Mouse (Mus musculus) hindbrain, embryonic 14.5 days (tissue): ENCODE measurements around the gene Gdnf. TPM values are rescaled to one million over a fixed set of nuclear protein-coding genes. Genes with fewer than 3 reads are reported as not detected.
A peak's percentile ranks its signal among the peaks of the same experiment; 100 is the strongest.

ENCODE experiments used
- ATAC-seq: fragments of 200-750 bp; cut with Nextera tagmentation; 2 replicates; pipeline ENCODE4 v1.8.0; 2017; ENCODE audit warnings: moderate number of reproducible peaks, mild to moderate bottlenecking, moderate TSS enrichment, moderate library complexity; ENCODE audit not compliant: low FRiP score
- DNase-seq: peaks from one replicate; pipeline ENCODE4 v3.0.0-alpha.2; 2015; ENCODE audit warnings: low spot score
- H3K27ac ChIP-seq: fragments of 300-500 bp; sonication (generic); 2 replicates; pipeline ENCODE4 v1.5.1; 2014; ENCODE audit warnings: mild to moderate bottlenecking, moderate library complexity
- H3K27me3 ChIP-seq: fragments of 300-500 bp; sonication (generic); 2 replicates; pipeline ENCODE4 v1.6.1; 2014; ENCODE audit warnings: mild to moderate bottlenecking, low read length, mixed read lengths; ENCODE audit not compliant: control insufficient read depth, insufficient read depth
- H3K36me3 ChIP-seq: fragments of 300-500 bp; sonication (generic); replicated peaks from 2 replicates; pipeline ENCODE4 v1.6.1; 2014; ENCODE audit not compliant: control insufficient read depth, insufficient read depth
- H3K4me1 ChIP-seq: fragments of 300-500 bp; sonication (generic); replicated peaks from 2 replicates; pipeline ENCODE4 v1.6.1; 2014; ENCODE audit warnings: antibody characterized with exemption, low read length, mixed read lengths; ENCODE audit not compliant: control insufficient read depth, insufficient read depth
- H3K4me2 ChIP-seq: fragments of 300-500 bp; sonication (generic); replicated peaks from 2 replicates; pipeline ENCODE4 v1.6.1; 2014; ENCODE audit warnings: mild to moderate bottlenecking, moderate library complexity
- H3K4me3 ChIP-seq: fragments of 300-500 bp; sonication (generic); replicated peaks from 2 replicates; pipeline ENCODE4 v1.5.1; 2014; ENCODE audit warnings: mild to moderate bottlenecking, low read length
- H3K9ac ChIP-seq: fragments of 300-500 bp; sonication (generic); 2 replicates; pipeline ENCODE4 v1.6.1; 2014
- H3K9me3 ChIP-seq: fragments of 300-500 bp; sonication (generic); 2 replicates; pipeline ENCODE4 v1.6.1; 2016; ENCODE audit warnings: low read length; ENCODE audit not compliant: control insufficient read depth
- WGBS: fragments of 180-500 bp; shearing (Covaris S2); extraction: QIAGEN DNeasy Blood & Tissue Kit; methylation state at CpG from one replicate; pipeline ENCODE4 v1.1.7; 2014; 5-methylcytosine and 5-hydroxymethylcytosine counted together
- polyA plus RNA-seq: library from polyadenylated mRNA; unstranded; fragments of >200 nt; fragmentation: Nextera tagmentation; extraction: Ambion mirVana; gene quantifications from 2 replicates; pipeline ENCODE4 v1.2.1, GENCODE M21; 2014

Gdnf gene
- polyA plus RNA-seq, 1 experiment from 2014 or later = 0.19 TPM

DNA sequence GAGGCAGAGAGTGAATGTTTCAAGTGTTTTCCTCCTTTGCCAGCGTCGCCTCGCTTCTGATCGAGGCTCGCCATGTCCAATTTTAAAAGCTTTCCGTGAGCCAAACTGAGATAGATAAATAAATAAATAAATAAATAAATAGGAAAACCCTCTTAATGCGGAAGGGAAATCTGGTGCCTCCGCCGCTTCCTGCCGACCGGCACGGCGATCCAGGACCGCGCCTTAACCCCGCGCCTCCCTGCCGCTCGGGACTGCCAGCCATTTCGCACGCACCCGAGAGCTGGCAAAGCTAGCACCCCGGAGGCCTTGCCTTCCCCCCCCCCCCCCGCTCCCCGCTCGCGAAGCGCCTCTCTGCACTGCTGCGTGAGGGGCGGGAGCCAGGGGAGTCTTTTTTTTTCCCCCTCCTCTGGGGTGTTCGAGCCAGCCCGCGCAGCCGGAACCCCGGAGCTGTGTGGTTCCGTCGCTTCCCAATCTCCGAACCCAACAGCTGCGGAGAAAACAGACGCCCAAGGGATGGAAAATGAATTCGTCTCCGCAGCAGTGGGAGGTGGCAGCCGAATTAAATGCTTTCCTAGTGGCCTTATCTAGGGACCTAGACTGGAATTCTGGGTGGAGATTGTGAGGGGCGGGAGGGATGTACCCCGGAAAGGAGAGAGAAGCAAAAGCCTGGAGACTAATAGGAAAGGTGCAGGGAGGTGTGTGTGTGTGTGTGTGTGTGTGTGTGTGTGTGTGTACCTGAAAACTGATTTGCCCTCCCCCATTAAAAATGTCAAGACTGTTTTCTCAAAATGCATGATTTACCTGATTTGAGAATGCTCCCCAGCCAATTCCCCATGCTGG is 3.1 kb downstream of the Gdnf start:
- peak overlapping the region; percentile 50 for H3K9ac ChIP-seq
- H3K4me2 ChIP-seq = peak overlapping the region; percentile 96
- DNase-seq (no peak), ATAC-seq (peak; percentile 24)
- H3K4me1 ChIP-seq = peaks cover 32% of the 10 kb centered on the region
- peak overlapping the region; percentile 50 for H3K4me3 ChIP-seq
- no peaks in the 10 kb centered on the region for H3K36me3 ChIP-seq
- H3K9me3 ChIP-seq = no peaks in the 10 kb centered on the region
- no peak overlapping the region for H3K27ac ChIP-seq
- peaks cover 98% of the 10 kb centered on the region for H3K27me3 ChIP-seq
- WGBS = under 1% methylated on average over 40 of the region's 45 CpGs

DNA sequence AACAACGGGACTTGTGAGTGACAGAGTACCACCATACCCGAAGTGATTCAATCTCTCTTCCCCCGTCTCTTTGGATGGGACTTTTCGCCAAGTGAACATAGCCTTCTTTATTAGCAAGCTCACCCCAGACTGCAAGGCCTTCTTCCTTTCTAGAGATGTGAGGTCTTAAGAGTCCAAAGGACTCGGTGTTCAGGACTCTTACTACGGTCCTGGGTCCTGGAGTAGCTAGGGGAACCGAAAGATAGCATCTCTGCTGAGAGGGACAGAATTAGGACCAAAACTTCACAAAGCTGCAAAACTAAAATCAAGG is 3.7 kb downstream of the Gdnf start:
- Histone ChIP-seq H3K4me1 (peaks cover 32% of the 10 kb centered on the region), H3K36me3 (no peaks in the 10 kb centered on the region), H3K9me3 (no peaks in the 10 kb centered on the region), H3K27ac (no peak overlapping the region), H3K4me2 (peak overlapping the region; percentile 96; the same call in 1 of the 2 replicates), H3K9ac (no peak overlapping the region), H3K4me3 (no peak overlapping the region), H3K27me3 (peaks cover 97% of the 10 kb centered on the region)
- no peak for DNase-seq
- no peak for ATAC-seq
- 6% methylated on average over 7 of the region's 7 CpGs for WGBS

DNA sequence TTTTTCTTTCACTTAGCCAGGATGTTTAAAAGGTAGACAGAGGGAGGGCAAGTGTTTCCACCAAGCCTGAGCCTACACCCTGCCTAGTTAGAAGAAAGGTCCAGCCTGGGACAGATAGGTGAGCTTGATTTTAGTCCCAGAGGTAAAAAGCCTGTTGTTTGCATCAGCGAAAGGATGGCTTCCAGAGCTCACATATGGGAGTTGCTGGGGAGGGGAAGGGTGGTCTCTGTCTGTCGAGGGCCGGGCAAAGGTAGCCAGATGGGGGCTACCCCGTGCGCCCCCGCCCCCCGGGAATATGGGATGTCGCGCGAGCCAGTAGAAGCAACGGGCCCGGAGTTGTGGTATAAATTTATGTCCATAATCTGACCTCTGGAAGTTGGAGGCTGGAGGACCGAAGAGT is 4.3 kb downstream of the Gdnf start:
- Histone ChIP-seq H3K4me2 (peak overlapping the region; percentile 57), H3K4me3 (peak overlapping the region; percentile 30; the same call in 1 of the 2 replicates), H3K27me3 (peaks cover 97% of the 10 kb centered on the region), H3K9me3 (no peaks in the 10 kb centered on the region), H3K4me1 (peaks cover 30% of the 10 kb centered on the region), H3K36me3 (no peaks in the 10 kb centered on the region), H3K9ac (no peak overlapping the region), H3K27ac (no peak overlapping the region)
- DNase-seq (no peak), ATAC-seq (no peak)
- WGBS = 3% methylated on average over 13 of the region's 13 CpGs

DNA sequence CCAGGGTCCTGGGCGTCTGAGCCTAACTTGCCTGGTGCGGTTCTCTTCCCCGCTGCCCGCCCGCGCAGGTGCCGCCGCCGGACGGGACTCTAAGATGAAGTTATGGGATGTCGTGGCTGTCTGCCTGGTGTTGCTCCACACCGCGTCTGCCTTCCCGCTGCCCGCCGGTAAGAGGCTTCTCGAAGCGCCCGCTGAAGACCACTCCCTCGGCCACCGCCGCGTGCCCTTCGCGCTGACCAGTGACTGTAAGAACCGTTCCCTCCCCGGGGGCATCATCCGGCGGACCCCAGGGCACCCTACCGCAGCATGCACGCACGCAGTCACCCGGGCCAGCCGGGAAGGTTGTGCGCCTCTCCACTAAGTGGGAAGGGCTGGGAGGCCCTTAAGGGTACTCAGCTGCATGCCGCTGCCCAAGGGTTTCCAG is 4.9 kb downstream of the Gdnf start:
- H3K9ac ChIP-seq = no peak overlapping the region
- DNase-seq (no peak), ATAC-seq (no peak)

DNA sequence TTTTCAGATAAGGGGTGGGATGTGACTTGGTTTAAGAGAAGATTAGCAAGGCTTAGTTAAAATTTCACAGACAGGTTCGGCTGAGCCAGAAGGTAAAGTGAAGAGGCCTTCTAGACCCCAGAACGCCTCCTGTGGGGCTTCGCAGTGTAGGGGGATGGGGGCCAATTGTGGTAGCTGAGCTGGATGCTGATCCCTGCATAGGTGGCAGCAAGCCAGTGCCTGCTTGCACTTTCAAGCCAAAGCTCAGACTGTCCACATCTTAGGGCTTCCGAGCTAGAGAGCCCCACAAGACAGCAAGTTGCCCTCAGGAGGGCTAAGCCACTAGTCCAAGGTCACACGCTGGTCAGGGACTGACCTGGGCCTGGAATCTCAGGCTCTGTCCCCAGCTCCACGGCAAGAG is 13.2 kb downstream of the Gdnf start:
- Histone ChIP-seq H3K9ac (no peak overlapping the region), H3K4me3 (no peak overlapping the region), H3K27me3 (peaks cover 10% of the 10 kb centered on the region), H3K4me2 (no peak overlapping the region), H3K4me1 (no peaks in the 10 kb centered on the region), H3K36me3 (no peaks in the 10 kb centered on the region), H3K27ac (no peak overlapping the region), H3K9me3 (no peaks in the 10 kb centered on the region)
- 74% methylated on average over 6 of the region's 6 CpGs for WGBS
- ATAC-seq (no peak), DNase-seq (no peak)

More for the DNA sequence above, 4.9 kb downstream of the Gdnf start:
- WGBS = under 1% methylated on average over 35 of the region's 36 CpGs
- Histone ChIP-seq H3K27me3 (peaks cover 91% of the 10 kb centered on the region), H3K4me3 (peak overlapping the region; percentile 30), H3K36me3 (no peaks in the 10 kb centered on the region), H3K9me3 (no peaks in the 10 kb centered on the region), H3K27ac (no peak overlapping the region), H3K4me1 (peaks cover 23% of the 10 kb centered on the region), H3K4me2 (peak overlapping the region; percentile 57)

DNA sequence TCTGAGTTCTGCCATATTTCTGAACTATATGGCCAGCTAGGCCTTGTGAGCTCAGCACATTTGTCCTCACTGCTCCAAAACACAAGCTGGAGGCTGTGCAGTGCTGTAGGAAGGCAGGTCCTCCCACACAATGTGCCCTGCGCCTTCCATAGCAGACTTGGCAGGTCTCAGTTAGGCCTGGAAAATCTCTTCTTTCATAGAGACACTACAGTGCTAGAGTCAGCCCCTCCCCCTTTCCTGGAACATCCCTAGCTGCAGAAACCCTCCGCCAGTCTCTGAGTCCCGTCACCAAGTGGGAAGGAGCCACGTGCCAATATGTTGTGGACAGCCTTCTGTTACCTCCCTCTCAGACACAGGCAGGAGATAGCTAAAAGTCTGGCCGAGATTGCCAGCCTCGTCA is 14.9 kb downstream of the Gdnf start:
- Histone ChIP-seq H3K4me2 (no peak overlapping the region), H3K4me1 (no peaks in the 10 kb centered on the region), H3K36me3 (no peaks in the 10 kb centered on the region), H3K9me3 (no peaks in the 10 kb centered on the region), H3K27ac (no peak overlapping the region), H3K4me3 (no peak overlapping the region), H3K27me3 (no peaks in the 10 kb centered on the region), H3K9ac (no peak overlapping the region)
- no peak for DNase-seq
- WGBS = 54% methylated on average over 6 of the region's 6 CpGs
- no peak; the same call in 1 of the 2 replicates for ATAC-seq

DNA sequence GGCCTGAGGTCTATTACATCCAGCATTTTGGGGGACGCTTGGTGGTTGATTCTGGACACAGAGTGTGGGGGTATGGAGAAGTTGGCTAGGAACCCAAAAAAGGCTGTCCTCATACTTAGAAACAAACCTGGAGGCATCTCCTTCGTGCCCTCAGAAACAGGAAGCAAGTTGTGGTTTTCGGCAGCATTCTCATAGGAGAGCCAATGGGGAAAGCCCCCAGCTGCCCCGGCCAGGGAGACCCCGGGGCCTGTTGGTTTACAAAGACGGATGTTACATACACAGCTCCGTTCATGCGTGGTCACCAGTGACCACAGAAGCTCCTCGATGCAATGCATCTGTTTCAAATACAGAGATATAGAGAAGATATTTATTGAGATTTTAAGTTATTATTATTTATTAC is 24.8 kb downstream of the Gdnf start:
- no peaks in the 10 kb centered on the region for H3K9me3 ChIP-seq
- no peak for DNase-seq
- 91% methylated on average over 9 of the region's 9 CpGs for WGBS
- no peaks in the 10 kb centered on the region for H3K27me3 ChIP-seq
- H3K4me1 ChIP-seq = no peaks in the 10 kb centered on the region
- H3K36me3 ChIP-seq = no peaks in the 10 kb centered on the region
- H3K4me2 ChIP-seq = no peak overlapping the region
- ATAC-seq = no peak
- H3K4me3 ChIP-seq = no peak overlapping the region
- no peak overlapping the region for H3K27ac ChIP-seq
- H3K9ac ChIP-seq = no peak overlapping the region

DNA sequence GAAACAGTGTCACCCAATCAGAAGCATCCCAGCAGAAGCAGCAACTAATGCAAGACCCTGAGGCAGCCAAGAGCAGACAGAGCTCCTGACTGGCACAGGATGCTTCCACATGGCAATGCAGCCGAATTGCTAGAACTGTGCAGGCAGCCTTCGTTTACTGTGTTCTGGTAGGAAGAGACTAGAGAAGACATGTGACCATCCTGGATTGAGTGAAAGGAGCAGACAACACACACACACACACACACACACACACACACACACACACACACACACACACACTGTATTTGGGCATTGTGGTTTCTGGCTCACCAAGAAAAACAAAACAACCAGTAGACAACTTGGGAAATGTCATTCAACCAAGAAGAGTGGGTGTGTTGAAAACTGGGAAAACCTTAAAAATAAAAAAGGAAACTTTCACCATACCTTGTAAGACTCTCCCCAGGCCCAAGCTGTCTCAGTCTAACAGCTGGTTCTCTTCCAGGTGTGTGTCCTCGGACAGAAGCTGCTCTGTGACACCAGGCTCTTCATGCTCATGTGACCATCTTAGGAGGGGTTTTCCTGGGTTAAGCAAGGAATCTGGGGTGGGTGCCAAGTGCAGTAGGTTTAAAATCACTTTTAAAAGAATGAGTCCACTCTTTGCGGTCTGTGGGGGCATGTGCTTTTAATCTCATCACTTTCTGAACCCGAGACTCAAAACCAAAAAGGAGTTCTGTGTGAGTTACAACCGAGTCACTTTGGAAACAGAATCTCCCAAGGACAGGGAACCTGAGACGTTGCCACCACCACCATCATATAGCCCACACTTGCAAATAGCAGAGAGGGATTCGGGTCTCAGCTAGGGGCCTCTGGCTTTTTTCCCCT is 27.6 kb downstream of the Gdnf start:
- no peak for ATAC-seq
- H3K36me3 ChIP-seq = no peaks in the 10 kb centered on the region
- H3K4me1 ChIP-seq = no peaks in the 10 kb centered on the region
- 82% methylated on average over 8 of the region's 8 CpGs for WGBS
- no peak overlapping the region for H3K9ac ChIP-seq
- H3K27ac ChIP-seq = no peak overlapping the region
- H3K27me3 ChIP-seq = no peaks in the 10 kb centered on the region
- DNase-seq = no peak
- no peak overlapping the region for H3K4me3 ChIP-seq
- no peak overlapping the region for H3K4me2 ChIP-seq
- no peaks in the 10 kb centered on the region for H3K9me3 ChIP-seq

DNA sequence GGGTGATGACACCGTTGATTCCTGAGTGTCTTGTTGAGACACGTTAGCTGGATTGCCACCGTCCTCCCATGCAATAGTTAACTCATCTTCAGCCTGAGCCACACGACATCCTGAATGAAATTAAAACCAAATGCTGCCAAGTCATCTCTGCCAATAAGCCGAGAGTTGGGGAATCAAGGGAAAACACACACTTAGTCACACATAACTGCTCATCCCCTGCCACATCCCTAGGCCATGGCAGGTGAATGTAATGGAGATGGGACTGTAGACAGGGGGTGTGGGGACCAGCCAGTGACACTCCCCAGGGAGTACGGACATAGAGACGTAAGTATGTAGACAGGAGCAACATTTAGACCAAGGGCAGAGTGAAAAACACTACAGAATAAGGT is 28.3 kb downstream of the Gdnf start:
- ATAC-seq (no peak), DNase-seq (no peak)
- Histone ChIP-seq H3K9ac (no peak overlapping the region), H3K4me2 (no peak overlapping the region), H3K9me3 (no peaks in the 10 kb centered on the region), H3K4me1 (no peaks in the 10 kb centered on the region), H3K4me3 (no peak overlapping the region), H3K27ac (no peak overlapping the region), H3K27me3 (no peaks in the 10 kb centered on the region), H3K36me3 (no peaks in the 10 kb centered on the region)
- 74% methylated on average over 7 of the region's 7 CpGs for WGBS
